Mouse (Mus musculus) kidney, adult 2 months (tissue): ENCODE results near the gene Slfn5.

Experiments used
- CTCF ChIP-seq: fragments of 200-500 bp; conservative IDR thresholded peaks from 2 replicates; pipeline ENCODE4 v1.5.1; 2011; ENCODE audit warnings: low read depth, mild to moderate bottlenecking, control low read depth, low read length, moderate library complexity, mixed read lengths; ENCODE audit not compliant: insufficient read depth, insufficient read length
- POLR2A ChIP-seq: fragments of 200-500 bp; IDR thresholded peaks from one replicate; pipeline ENCODE4 v1.6.1; 2011; ENCODE audit warnings: low read depth, low read length, control low read depth

DNA sequence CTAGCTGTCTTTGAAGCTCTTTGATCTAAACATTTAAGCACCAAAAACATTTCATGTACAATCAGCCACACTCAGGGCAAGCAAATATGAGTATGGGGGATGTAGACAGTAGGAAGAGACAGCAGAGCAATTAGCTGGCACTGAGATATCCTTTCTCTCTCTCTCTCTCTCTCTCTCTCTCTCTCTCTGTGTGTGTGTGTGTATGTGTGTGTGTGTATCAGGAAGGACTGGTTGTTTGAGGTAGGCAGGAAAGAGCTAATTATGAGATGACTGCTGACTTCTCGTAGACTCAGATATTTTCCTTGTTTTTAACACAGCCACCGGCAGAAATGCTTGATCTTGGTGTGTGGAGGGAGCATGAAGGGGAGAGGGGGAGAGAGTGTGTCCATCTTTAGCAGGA is 10.6 kb downstream of the Slfn5 start:
- no peak for TF ChIP-seq CTCF
- no peak for TF ChIP-seq POLR2A
